Mouse (Mus musculus) bone marrow, adult 2 months (tissue): ENCODE data around the gene Tmem169. TPM values are rescaled to one million over a fixed set of nuclear protein-coding genes. Genes with fewer than 3 reads are reported as not detected.

Experiments used
- H3K27ac ChIP-seq: fragments of 200-500 bp; 2 replicates; pipeline ENCODE4 v1.5.1; 2012; ENCODE audit warnings: low read depth, mild to moderate bottlenecking, control low read depth, inconsistent platforms, low read length; ENCODE audit not compliant: control insufficient read depth, poor library complexity, insufficient read depth
- H3K4me1 ChIP-seq: fragments of 200-500 bp; 2 replicates; pipeline ENCODE4 v1.6.1; 2011; ENCODE audit warnings: low read length; ENCODE audit not compliant: control insufficient read depth, insufficient read depth
- H3K4me3 ChIP-seq: fragments of 200-500 bp; replicated peaks from 2 replicates; pipeline ENCODE3; 2011; ENCODE audit warnings: mild to moderate bottlenecking, low read depth, low read length, control low read depth; ENCODE audit not compliant: control insufficient read depth
- CTCF ChIP-seq: fragments of 200-500 bp; IDR thresholded peaks from 2 replicates; pipeline ENCODE4 v1.5.1; 2011; ENCODE audit warnings: low read length, control low read depth; ENCODE audit not compliant: control insufficient read depth, insufficient read depth
- POLR2A ChIP-seq: fragments of 200-500 bp; IDR thresholded peaks from 2 replicates; pipeline ENCODE4 v1.6.1; 2011; ENCODE audit warnings: low read depth, mild to moderate bottlenecking, control low read depth, low read length, borderline replicate concordance; ENCODE audit not compliant: control insufficient read depth
- WGBS: fragments of 180-500 bp; shearing (Covaris S2); methylation state at CpG from one replicate; pipeline ENCODE4 v1.1.7; 2018; 5-methylcytosine and 5-hydroxymethylcytosine counted together
- polyA plus RNA-seq: library from polyadenylated mRNA; stranded (reverse); fragments of >200 nt; gene quantifications from 2 replicates; pipeline ENCODE4 v1.2.4, GENCODE M21; 2011; ENCODE audit warnings: low replicate concordance; ENCODE audit not compliant: missing spikeins, insufficient read depth, insufficient read length

The Tmem169 gene
- polyA plus RNA-seq, 1 experiment, result 1.0 TPM

DNA sequence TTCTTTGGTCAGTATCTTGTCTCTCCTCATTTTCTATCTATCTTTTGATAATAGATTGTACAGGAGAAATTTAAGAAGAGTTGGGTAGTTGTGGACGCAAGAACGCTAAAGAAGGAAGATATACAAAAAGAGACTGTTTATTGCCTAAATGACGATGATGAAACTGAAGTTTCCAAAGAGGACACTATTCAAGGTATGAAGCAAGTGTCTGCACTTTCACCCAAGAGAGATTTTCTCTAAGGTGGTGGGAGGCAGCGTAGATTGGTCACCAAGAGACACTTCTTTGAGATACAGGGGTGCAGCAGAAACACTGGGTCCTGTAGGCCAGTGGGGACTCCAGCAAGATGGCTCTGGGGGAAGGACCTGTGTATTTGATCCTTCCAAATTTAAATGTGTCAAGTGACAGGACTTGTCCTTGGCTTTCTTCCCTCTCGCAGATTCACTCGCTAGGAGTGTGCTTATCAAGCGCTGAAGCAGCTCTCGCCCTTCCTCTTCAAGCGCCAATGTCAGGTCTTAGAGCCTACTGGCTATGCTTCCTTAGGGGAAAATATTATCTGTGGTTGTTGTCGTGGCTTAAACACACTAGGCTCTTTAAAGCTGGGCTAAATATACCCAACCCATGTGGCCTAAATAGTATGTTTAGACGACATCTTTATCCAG is 42.1 kb downstream of the Tmem169 start:
- H3K27ac ChIP-seq, result peak overlapping the region; percentile 66; the same call in 1 of the 2 replicates
- TF ChIP-seq POLR2A (no peak), CTCF (no peak)
- 48% methylated on average over 11 of the region's 11 CpGs for WGBS
- peaks cover 2% of the 10 kb centered on the region; the same call in 1 of the 2 replicates for H3K4me1 ChIP-seq
- no peak overlapping the region for H3K4me3 ChIP-seq

DNA sequence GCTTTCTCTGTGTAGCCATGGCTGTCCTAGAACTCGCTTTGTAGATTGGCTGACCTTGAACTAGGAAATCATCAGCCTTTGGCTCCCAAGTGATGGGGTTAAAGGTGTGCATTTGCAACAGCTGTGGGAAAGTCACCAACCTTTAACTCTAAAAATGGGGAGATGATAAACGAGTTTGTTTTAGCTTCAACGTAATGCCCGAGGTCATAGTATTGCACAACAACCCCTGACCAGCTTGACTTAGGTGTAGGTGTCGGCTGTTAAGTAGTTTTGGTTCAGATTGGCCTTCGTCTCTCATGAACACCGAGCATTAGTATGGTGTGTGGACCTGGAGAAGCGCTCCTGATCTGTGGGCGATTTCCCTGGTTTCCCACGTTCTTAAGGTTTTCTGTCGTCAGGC is 50.6 kb downstream of the Tmem169 start:
- WGBS, result 86% methylated on average over 11 of the region's 11 CpGs
- TF ChIP-seq CTCF, result no peak
- TF ChIP-seq POLR2A, result no peak
- no peaks in the 10 kb centered on the region; the same call in 1 of the 2 replicates for H3K4me1 ChIP-seq
- no peak overlapping the region for H3K4me3 ChIP-seq
- H3K27ac ChIP-seq, result no peak overlapping the region

DNA sequence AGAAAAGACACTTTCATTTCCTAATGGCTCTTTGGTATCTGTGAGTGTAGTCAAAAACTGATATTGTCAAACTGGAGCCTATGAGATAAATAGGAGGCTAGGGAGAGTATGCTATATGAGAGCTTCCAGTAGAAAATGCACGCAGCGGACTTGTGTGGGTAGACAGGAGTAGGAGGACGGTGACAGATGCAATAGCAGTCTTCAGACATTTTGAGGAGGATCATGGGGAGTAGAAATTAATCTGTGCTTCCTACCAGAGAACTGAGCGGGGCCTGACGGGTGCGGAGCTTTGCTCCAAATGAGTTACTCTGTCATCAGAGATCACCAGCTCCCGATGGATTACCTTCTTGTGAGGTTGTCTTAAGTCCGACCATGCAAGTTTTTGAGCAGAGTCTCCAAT is 52.6 kb downstream of the Tmem169 start:
- no peak overlapping the region for H3K4me3 ChIP-seq
- no peak for TF ChIP-seq CTCF
- TF ChIP-seq POLR2A, result no peak
- H3K27ac ChIP-seq, result no peak overlapping the region
- H3K4me1 ChIP-seq, result no peaks in the 10 kb centered on the region; the same call in 1 of the 2 replicates
- 90% methylated on average over 8 of the region's 8 CpGs for WGBS

DNA sequence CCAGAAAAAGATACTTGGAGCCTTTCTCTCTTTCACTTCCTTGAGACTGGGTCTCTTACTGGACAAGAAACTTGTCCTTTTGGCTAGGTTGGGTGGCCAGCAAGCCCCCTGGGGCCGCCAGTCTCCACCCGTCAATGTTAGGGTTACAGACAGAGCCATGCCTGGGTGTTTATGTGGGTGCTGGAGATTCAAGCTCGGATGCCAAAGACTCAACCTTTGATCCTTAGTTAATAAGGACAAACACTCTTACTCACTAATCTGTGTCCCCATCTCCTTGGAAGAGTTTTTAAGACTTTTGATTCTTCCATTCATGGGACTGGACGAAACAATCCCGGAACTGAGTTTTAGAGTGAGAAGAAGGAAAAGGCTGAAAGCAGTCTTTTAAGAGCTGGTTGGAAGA is 54.2 kb downstream of the Tmem169 start:
- TF ChIP-seq CTCF (no peak), POLR2A (no peak)
- no peak overlapping the region for H3K27ac ChIP-seq
- no peak overlapping the region for H3K4me3 ChIP-seq
- no peaks in the 10 kb centered on the region for H3K4me1 ChIP-seq
- WGBS, result 85% methylated on average over 5 of the region's 5 CpGs

GRCm38 (mm10) chr1:72347873-72348272 is 63.7 kb downstream of the Tmem169 start:
- TF ChIP-seq POLR2A (no peak), CTCF (no peak)
- Histone ChIP-seq H3K27ac (no peak overlapping the region), H3K4me3 (no peak overlapping the region), H3K4me1 (no peaks in the 10 kb centered on the region; the same call in 1 of the 2 replicates)
- 54% methylated on average over 6 of the region's 6 CpGs for WGBS

Other genes starting within 250 kb of the Tmem169 start
- 8.1 TPM in 1 of 2 replicates, not detected in the other for gene Mreg, start 72.1 kb upstream of the Tmem169 start, polyA plus RNA-seq
- 10.6 and 12.0 TPM in 2 replicates for gene Pecr, start 55 bp upstream of the Tmem169 start, polyA plus RNA-seq
- 6.1 and 19.0 TPM in 2 replicates for gene Xrcc5, start 23.1 kb downstream of the Tmem169 start, polyA plus RNA-seq